Mouse (Mus musculus) naive thymus-derived CD4-positive, alpha-beta T cell, adult 5 months (primary cell): ENCODE data around the gene Sele. TPM values are rescaled to one million over a fixed set of nuclear protein-coding genes. Genes with fewer than 3 reads are reported as not detected.

ENCODE experiments used
- polyA plus RNA-seq: library from polyadenylated mRNA; unstranded; fragments of 100-300 nt; shearing (Covaris generic); gene quantifications from one replicate; pipeline ENCODE4 v1.2.1, GENCODE M21; 2017

Gene Sele
- polyA plus RNA-seq = 0.35 TPM

GRCm38 (mm10) chr1:164047934-164048333, at the start of gene Sele:
Sele (plus strand) TSS chr1:164048234.

DNA sequence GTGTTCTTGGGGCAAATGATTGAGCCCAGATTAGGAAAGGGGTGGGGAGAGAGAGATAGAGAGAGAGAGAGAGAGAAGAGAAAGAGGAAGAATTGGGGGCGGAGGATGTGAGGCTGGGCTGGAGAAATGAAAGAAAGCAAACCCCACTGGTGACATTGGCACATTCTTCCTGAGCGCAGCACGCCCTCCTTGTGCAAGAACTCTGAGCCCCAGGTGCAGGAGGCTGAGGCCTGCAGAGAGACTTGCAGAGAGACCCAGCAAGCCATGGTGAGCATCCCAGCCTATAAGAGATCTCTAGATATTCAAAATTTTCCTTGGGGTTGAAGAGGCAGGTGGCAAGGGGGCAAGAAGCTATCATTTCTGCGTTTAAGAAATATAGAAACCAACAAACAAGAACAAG, 13.9 kb downstream of the Sele start, which contains the start of gene Sell:
Sell (plus strand) TSS at position 58 of the 400 bp plus-strand sequence.

Other genes starting within 250 kb of the Sele start
- 44.1 TPM for gene Scyl3, start 119.1 kb upstream of the Sele start, polyA plus RNA-seq
- 2.3 TPM for gene BC055324, start 53.4 kb upstream of the Sele start, polyA plus RNA-seq
- gene Mettl18, start 53.3 kb upstream of the Sele start, polyA plus RNA-seq = 11.3 TPM
- 730 TPM for gene Sell, start 13.7 kb downstream of the Sele start, polyA plus RNA-seq
- gene Selp, start 67.0 kb downstream of the Sele start, polyA plus RNA-seq = 0.67 TPM
- gene F5, start 103.6 kb downstream of the Sele start, polyA plus RNA-seq = not detected
- gene Slc19a2, start 200.8 kb downstream of the Sele start, polyA plus RNA-seq = 8.1 TPM
- gene Ccdc181, start 227.4 kb downstream of the Sele start, polyA plus RNA-seq = 2.3 TPM